Mouse (Mus musculus) kidney, postnatal 10 days (tissue): ENCODE data around the gene Grik1.

Experiments used
- DNase-seq: peaks from one replicate; pipeline ENCODE4 v3.0.0; 2021; ENCODE audit warnings: mixed read lengths

Gene Grik1

GRCm38 (mm10) chr16:87954715-87955441, 335.2 kb downstream of the Grik1 start:
- DNase-seq, result no peak

DNA sequence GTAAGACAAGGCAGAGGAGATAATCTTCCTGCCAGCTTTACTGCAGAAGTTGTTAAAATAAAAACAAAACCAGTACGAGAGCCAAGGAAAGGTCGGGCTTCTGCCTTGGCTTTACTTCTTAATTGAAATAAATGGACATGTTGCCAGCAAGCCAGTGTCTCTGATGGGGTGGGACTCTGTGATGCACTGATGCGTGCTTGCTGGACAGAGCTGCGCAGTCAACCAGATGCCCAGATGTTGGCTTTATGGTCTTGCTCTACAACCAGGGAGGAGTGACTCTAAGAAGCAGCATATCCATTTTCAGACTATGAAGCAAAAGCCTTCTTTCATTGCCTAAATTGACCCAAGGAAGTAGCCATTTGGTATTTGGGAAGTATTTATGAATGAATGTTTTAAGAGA, 336.9 kb downstream of the Grik1 start:
- no peak for DNase-seq

DNA sequence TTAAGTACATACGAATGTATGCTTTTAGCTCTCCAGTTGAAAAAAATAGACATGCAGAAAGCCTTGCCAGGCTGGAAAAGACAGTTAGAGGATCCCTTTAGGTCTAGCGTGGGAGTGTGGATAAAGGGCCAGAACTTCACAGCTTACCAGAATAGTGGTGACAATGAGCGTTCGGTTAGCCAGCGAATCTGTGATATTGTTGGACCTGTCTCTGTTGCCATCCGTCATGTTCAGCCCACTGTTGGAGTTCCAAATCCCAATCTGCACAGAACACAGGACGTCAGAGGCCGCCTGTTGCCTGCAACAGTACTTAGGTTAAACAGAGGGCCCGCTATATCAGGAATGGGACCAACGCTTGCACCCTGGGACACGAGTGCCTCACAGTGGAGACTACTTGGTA, 340.2 kb downstream of the Grik1 start:
- no peak for DNase-seq

DNA sequence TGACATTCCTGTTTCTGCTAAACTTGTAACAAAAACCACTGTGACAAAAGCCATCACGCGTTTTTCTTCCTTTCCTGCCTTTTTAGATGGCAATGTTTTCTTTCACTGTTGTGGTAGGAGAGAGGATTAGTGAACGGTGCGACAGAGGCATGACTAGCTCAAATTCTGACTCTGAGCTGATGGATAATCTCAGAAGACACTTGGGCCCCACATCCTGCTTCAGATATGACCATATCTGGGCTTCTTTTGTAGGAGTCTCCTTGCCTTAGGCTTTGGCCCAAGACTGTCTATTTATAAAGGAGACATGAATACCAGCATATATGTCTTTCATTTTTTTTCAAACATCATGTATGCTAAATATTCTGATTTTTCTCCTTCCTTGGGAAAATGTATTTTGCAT, 341.9 kb downstream of the Grik1 start:
- no peak for DNase-seq

DNA sequence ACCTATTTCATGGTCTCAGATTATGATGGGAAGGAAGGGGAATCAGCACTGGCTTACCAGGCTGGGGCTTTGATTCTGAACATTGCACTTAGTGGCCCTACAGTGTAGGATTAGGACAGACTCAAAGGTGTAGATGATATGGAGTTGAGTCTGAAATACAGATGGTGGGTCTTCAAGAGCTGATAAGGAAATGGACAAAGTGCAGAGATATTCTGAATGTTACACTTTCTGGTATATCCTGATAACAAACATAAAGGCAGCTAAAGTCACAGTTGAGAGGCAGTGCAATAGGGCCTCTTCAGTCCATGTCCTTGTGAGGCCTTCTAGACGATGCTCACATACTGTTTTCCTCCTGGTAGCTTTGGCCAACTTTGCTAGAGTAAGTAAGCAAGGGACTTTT, 345.7 kb downstream of the Grik1 start:
- DNase-seq, result no peak

- DNase-seq, result no peak
Measured at GRCm38 (mm10) chr16:87942103-87942865, 347.8 kb downstream of the Grik1 start.

DNA sequence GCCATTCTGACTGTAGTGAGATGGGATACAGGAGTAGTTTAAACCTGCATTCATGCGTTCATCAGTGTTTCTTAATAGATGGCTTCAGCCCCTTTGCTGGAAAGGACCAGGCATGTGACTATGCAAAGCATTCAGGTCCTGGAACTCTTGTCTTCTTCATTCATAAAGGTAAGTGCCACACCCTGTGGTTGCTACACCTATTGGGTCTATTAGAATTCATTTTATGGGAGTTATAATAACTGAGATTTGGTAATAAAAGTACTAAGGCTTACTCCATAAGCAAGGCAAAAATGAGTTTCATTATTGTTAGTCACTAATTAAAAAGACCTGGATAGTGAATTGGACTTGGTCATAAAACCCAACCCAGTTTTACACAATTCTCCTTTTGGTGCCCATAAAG, 355.4 kb downstream of the Grik1 start:
- DNase-seq, result no peak

DNA sequence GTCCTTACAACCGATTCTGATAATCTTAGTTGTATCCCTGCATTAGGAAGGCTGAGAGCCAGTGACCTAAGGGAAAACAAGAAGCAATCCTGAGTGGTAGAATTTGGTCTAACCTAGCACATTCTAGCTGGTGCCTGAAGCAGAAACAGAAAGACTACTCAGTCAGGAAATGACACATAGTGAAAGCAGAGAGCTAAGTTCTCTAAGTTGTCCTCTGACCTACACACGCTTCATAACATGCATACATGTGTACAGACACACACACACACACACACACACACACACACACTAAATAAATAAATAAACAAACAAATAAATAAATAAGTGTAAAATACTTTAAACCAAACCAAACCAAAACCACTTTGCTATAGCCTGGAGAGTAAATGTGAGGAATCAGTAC, 358.7 kb downstream of the Grik1 start:
- DNase-seq, result no peak

- DNase-seq, result no peak
Measured at GRCm38 (mm10) chr16:87930519-87930918, 359.5 kb downstream of the Grik1 start.

GRCm38 (mm10) chr16:87928671-87929070, 361.4 kb downstream of the Grik1 start:
- no peak for DNase-seq

DNA sequence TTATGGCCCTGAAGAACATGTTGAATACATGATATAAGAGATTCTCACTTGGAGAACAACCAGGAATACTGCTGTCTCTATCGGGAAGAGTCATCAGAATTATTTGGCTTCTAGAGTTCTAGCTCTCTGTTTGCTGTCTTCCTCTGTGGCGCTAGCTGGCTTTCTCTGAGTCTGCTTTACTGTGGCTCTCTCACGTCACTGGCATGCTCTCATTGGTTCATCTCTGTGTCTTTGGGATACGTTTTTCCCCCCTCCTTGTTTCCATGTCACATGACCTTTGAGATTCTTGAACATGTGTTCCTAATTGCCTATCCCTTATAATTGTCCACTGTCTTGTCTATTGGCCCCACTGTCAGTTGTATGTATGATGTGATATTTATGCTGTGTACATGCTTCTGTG, 372.2 kb downstream of the Grik1 start:
- DNase-seq, result no peak

GRCm38 (mm10) chr16:87917157-87917546, 372.9 kb downstream of the Grik1 start:
- peak; percentile 8 for DNase-seq

GRCm38 (mm10) chr16:87916209-87917156, 373.6 kb downstream of the Grik1 start:
- DNase-seq, result peak; percentile 8

- no peak for DNase-seq
Measured at GRCm38 (mm10) chr16:87915156-87915555, 374.9 kb downstream of the Grik1 start.

DNA sequence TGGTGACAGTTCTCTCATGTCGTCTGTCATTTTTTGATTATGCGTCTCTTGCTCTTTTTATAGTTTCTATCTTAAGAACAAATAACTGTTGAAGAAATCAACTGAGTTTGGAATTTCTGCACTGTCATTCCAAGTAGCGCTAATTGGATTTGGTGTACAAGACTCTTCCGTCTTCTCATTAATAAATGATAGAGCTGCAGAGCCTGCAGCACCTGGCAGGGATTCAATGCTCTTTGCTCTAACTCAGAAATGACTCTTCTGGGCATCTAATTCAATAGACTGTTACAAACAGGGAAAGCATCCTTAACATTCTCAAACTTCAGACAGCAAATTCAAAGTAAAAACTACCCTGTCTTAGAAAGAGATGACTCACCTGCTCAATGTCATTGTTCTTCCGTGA, 376.3 kb downstream of the Grik1 start:
- peak; percentile 34 for DNase-seq

DNA sequence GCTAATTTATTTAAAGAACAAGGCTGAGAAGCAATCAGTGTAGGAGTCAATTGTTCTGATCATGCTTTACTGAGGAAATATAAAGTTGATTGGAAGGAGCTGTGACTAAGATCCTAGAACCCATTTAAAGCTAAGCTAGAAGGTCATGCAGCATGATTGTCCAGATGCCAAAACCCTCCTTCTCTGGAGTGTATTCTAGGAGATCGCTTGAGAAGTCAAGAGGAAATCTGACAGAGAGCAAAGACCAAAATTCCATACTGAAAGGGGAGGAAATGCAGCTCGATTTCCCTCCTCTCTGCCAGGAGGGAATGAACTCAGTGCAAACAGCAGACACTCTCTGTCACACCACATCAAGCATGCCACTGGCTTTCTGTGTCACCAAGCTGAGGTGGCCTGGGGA, 378.9 kb downstream of the Grik1 start:
- peak; percentile 39 for DNase-seq

DNA sequence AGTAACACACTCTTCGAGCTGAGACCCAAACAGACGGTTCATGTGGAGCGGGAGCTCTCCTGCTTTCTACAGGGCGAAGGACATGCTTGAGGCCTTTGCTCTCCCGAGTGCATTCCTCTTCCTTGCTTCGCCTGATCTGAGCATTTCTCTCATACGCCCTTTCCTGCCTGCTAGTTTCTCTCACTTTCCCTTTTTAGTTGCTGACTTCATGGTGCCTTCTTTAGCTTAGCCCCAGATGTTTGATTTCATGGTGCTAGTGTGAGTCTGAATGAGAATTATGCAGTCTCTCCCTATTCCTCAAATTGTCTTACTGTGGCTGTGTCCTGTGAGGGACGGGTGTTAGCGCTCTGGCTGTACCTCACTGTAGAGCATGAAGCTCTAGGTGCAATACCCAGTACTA, 388.0 kb downstream of the Grik1 start:
- peak; percentile 7 for DNase-seq

GRCm38 (mm10) chr16:87901189-87901588, 388.9 kb downstream of the Grik1 start:
- DNase-seq, result no peak

- no peak for DNase-seq
Measured at GRCm38 (mm10) chr16:87875927-87876326, 414.1 kb downstream of the Grik1 start.

- DNase-seq, result no peak
Measured at GRCm38 (mm10) chr16:87864526-87864925, 425.5 kb downstream of the Grik1 start.

DNA sequence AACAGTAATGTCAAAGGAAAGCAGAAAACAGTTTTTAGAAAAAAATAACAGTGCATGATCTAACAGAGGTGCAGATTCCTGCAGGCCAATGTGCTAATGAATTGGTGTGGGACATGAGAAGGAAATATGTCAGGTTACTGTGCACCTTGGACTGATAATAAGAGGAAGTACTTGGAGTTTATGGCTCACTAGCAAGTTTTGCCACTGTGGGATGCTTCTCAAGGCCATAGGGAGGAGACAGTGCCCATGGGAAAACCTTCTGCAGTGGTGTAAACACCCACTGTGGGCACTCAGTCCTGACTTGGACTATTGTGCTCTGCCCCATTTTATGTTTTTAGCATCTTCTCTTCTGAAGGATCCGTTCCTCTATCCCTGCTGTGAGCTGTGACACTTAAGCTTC, 428.3 kb downstream of the Grik1 start:
- DNase-seq, result no peak

GRCm38 (mm10) chr16:87853451-87854085, 436.5 kb downstream of the Grik1 start:
- DNase-seq, result no peak

DNA sequence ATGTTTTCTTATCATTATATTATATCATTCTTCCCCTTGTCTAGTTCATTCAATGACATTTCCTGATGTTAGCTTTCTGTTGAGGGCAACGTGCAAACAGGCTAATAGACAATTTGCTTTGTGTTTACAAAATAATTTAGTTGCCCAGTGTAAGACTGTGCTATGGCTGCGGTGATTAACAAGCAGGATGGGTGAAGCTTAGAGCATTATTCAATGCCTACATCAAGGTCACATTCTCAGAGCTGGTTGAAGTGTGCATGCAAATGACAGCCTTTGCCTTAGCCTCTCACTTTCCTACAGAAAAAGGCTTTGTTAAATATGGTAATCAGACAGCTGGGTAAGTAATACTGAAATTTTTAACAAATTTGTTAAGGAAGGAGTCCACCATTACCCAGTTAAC, 438.5 kb downstream of the Grik1 start:
- DNase-seq, result no peak
